Mouse (Mus musculus): ENCODE data around the gene Nab1. TPM values are rescaled to one million over a fixed set of nuclear protein-coding genes. Genes with fewer than 3 reads are reported as not detected.
A peak's percentile ranks its signal among the peaks of the same experiment; 100 is the strongest.

Nab1 gene
- polyA plus RNA-seq, 1 experiment from 2014 or later: 15.9 TPM

- 45% methylated on average over 1 of the region's 1 CpGs for WGBS
Observed at GRCm38 (mm10) chr1:52430116-52430515, 70.4 kb downstream of the Nab1 start.

DNA sequence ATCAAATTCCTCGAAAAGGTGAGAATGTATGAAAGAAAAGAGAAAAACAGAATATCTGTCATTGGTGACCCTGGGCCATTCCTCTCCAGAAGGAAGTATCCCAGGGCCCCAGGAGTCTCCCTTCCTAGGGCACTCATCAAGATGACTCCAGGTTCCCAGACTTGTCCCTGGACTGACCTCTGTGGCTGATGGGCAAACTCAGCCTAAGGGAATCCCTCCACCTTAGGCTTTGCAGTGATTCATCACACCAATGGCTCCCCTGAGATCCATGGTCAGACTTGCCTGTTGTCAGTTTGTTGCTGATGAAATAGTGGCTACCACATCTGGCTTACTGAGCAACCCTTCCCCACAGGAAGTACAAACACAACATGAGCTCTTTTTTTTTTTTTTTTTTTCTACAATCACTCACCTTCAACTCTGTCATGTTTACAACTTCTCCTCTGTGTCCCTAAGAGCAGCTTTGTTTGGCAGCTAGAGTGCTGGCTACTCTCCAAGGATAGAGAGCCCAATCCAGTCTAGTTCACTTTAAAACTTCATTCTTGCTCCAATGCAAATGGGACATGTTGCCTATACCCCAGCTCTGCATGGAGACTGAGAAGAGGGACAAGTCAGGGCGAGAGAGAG lies 72.5 kb downstream of the Nab1 start:
- no peak overlapping the region for H3K4me3 ChIP-seq (ENCODE audit: low read length)
- ATAC-seq (replicated peaks; ENCODE audit: extremely low read depth, insufficient read depth, low FRiP score): no peak; the same call in 1 of the 2 replicates
- H3K4me1 ChIP-seq (ENCODE audit: control insufficient read depth, insufficient read depth, low read length): no peaks in the 10 kb centered on the region
- no peaks in the 10 kb centered on the region for H3K36me3 ChIP-seq (ENCODE audit: control insufficient read depth, insufficient read depth)
- no peak overlapping the region for H3K4me2 ChIP-seq (ENCODE audit: low read depth, low read length)
- H3K9ac ChIP-seq (ENCODE audit: low read length): no peak overlapping the region
- no peak overlapping the region for H3K27ac ChIP-seq (ENCODE audit: low read length)
- no peaks in the 10 kb centered on the region for H3K27me3 ChIP-seq (ENCODE audit: control insufficient read depth, insufficient read depth, low read length)
- H3K9me3 ChIP-seq (replicated peaks; ENCODE audit: control insufficient read depth, low read length): no peaks in the 10 kb centered on the region
- 58% methylated on average over 2 of the region's 2 CpGs for WGBS

More at GRCm38 (mm10) chr1:52430116-52430515, 70.4 kb downstream of the Nab1 start:
- Histone ChIP-seq H3K4me2 (ENCODE audit: low read depth, low read length) (no peak overlapping the region), H3K27ac (ENCODE audit: low read length) (no peak overlapping the region), H3K4me3 (ENCODE audit: low read length) (no peak overlapping the region), H3K9ac (ENCODE audit: low read length) (no peak overlapping the region), H3K27me3 (ENCODE audit: control insufficient read depth, insufficient read depth, low read length) (no peaks in the 10 kb centered on the region), H3K4me1 (ENCODE audit: control insufficient read depth, insufficient read depth, low read length) (no peaks in the 10 kb centered on the region), H3K9me3 (replicated peaks; ENCODE audit: control insufficient read depth, low read length) (no peaks in the 10 kb centered on the region), H3K36me3 (ENCODE audit: control insufficient read depth, insufficient read depth) (no peaks in the 10 kb centered on the region)
- ATAC-seq (replicated peaks; ENCODE audit: extremely low read depth, insufficient read depth, low FRiP score): no peak

DNA sequence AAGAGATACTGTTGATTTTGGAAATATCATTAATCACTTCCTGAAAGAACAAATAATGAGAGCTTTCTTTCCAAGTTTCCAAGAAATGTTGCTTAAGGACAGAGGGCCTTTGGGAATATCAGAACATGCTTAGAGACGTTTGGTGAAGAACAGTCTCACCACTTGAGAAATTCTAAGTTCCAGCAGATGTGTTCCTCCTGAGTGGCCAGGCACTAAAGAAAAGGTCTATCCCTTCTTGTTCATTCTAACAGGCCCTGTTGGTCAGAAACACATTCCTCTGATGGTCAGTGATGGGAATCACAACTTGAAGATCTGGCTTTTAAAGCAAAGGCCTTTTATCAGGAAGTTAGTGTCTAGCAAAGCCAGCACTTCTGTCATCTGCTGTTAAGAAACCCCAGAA lies 76.6 kb downstream of the Nab1 start:
- no peak overlapping the region for H3K4me3 ChIP-seq (ENCODE audit: low read length)
- ATAC-seq (replicated peaks; ENCODE audit: extremely low read depth, insufficient read depth, low FRiP score): no peak
- WGBS: 44% methylated on average over 1 of the region's 1 CpGs
- H3K27me3 ChIP-seq (ENCODE audit: control insufficient read depth, insufficient read depth, low read length): no peaks in the 10 kb centered on the region
- H3K9me3 ChIP-seq (replicated peaks; ENCODE audit: control insufficient read depth, low read length): no peaks in the 10 kb centered on the region
- H3K9ac ChIP-seq (ENCODE audit: low read length): no peak overlapping the region
- H3K27ac ChIP-seq (ENCODE audit: low read length): no peak overlapping the region
- no peak overlapping the region for H3K4me2 ChIP-seq (ENCODE audit: low read depth, low read length)
- no peaks in the 10 kb centered on the region for H3K36me3 ChIP-seq (ENCODE audit: control insufficient read depth, insufficient read depth)
- peaks cover 10% of the 10 kb centered on the region for H3K4me1 ChIP-seq (ENCODE audit: control insufficient read depth, insufficient read depth, low read length)

GRCm38 (mm10) chr1:52423057-52423456 lies 77.4 kb downstream of the Nab1 start:
- H3K9me3 ChIP-seq (replicated peaks; ENCODE audit: control insufficient read depth, low read length): no peaks in the 10 kb centered on the region
- H3K4me1 ChIP-seq (ENCODE audit: control insufficient read depth, insufficient read depth, low read length): peaks cover 10% of the 10 kb centered on the region
- no peaks in the 10 kb centered on the region for H3K27me3 ChIP-seq (ENCODE audit: control insufficient read depth, insufficient read depth, low read length)
- H3K36me3 ChIP-seq (ENCODE audit: control insufficient read depth, insufficient read depth): no peaks in the 10 kb centered on the region
- H3K9ac ChIP-seq (ENCODE audit: low read length): no peak overlapping the region
- 90% methylated on average over 2 of the region's 2 CpGs for WGBS
- H3K4me3 ChIP-seq (ENCODE audit: low read length): no peak overlapping the region
- H3K4me2 ChIP-seq (ENCODE audit: low read depth, low read length): no peak overlapping the region
- ATAC-seq (replicated peaks; ENCODE audit: extremely low read depth, insufficient read depth, low FRiP score): no peak
- no peak overlapping the region for H3K27ac ChIP-seq (ENCODE audit: low read length)

DNA sequence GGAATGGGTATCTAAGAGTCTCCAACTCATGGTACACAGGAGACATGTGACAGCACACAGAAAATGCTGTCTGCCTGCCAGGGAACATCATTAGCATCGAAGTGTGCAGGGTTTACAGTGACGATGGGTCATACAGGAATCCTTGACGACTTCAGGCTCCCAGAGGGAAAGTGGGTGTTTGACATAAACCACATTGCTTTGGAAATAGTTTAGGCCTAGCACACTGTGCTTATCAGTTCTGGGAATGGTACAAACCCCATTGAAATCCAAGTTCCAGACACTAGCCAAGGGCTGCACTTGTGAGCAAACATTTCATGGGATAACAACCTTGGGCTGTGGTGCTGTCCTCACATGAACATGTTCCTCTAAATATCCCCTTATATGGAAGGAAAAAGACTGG lies 78.3 kb downstream of the Nab1 start:
- Histone ChIP-seq H3K4me2 (ENCODE audit: low read depth, low read length) (no peak overlapping the region), H3K4me3 (ENCODE audit: low read length) (no peak overlapping the region), H3K36me3 (ENCODE audit: control insufficient read depth, insufficient read depth) (no peaks in the 10 kb centered on the region), H3K27me3 (ENCODE audit: control insufficient read depth, insufficient read depth, low read length) (no peaks in the 10 kb centered on the region), H3K4me1 (ENCODE audit: control insufficient read depth, insufficient read depth, low read length) (peaks cover 10% of the 10 kb centered on the region), H3K27ac (ENCODE audit: low read length) (peak overlapping the region; percentile 64), H3K9me3 (replicated peaks; ENCODE audit: control insufficient read depth, low read length) (no peaks in the 10 kb centered on the region), H3K9ac (ENCODE audit: low read length) (no peak overlapping the region)
- peak; percentile 83 for ATAC-seq (replicated peaks; ENCODE audit: extremely low read depth, insufficient read depth, low FRiP score)
- 18% methylated on average over 3 of the region's 3 CpGs for WGBS

- no peaks in the 10 kb centered on the region for H3K36me3 ChIP-seq (ENCODE audit: control insufficient read depth, insufficient read depth)
- peak overlapping the region; percentile 64 for H3K27ac ChIP-seq (ENCODE audit: low read length)
- peak; percentile 6; the same call in 1 of the 2 replicates for ATAC-seq (replicated peaks; ENCODE audit: extremely low read depth, insufficient read depth, low FRiP score)
- H3K9ac ChIP-seq (ENCODE audit: low read length): no peak overlapping the region
- H3K9me3 ChIP-seq (replicated peaks; ENCODE audit: control insufficient read depth, low read length): no peaks in the 10 kb centered on the region
- no peaks in the 10 kb centered on the region for H3K27me3 ChIP-seq (ENCODE audit: control insufficient read depth, insufficient read depth, low read length)
- H3K4me3 ChIP-seq (ENCODE audit: low read length): no peak overlapping the region
- H3K4me2 ChIP-seq (ENCODE audit: low read depth, low read length): no peak overlapping the region
- H3K4me1 ChIP-seq (ENCODE audit: control insufficient read depth, insufficient read depth, low read length): peaks cover 10% of the 10 kb centered on the region
Observed at GRCm38 (mm10) chr1:52421623-52422022, 78.9 kb downstream of the Nab1 start.

GRCm38 (mm10) chr1:52419088-52419819 lies 81.2 kb downstream of the Nab1 start:
- no peaks in the 10 kb centered on the region for H3K9me3 ChIP-seq (replicated peaks; ENCODE audit: control insufficient read depth, low read length)
- no peak overlapping the region for H3K4me2 ChIP-seq (ENCODE audit: low read depth, low read length)
- no peak overlapping the region for H3K4me3 ChIP-seq (ENCODE audit: low read length)
- no peaks in the 10 kb centered on the region for H3K27me3 ChIP-seq (ENCODE audit: control insufficient read depth, insufficient read depth, low read length)
- no peak overlapping the region for H3K27ac ChIP-seq (ENCODE audit: low read length)
- no peak overlapping the region for H3K9ac ChIP-seq (ENCODE audit: low read length)
- H3K36me3 ChIP-seq (ENCODE audit: control insufficient read depth, insufficient read depth): no peaks in the 10 kb centered on the region
- ATAC-seq (replicated peaks; ENCODE audit: extremely low read depth, insufficient read depth, low FRiP score): no peak
- H3K4me1 ChIP-seq (ENCODE audit: control insufficient read depth, insufficient read depth, low read length): peaks cover 10% of the 10 kb centered on the region
- 77% methylated on average over 7 of the region's 7 CpGs for WGBS

Other genes starting within 250 kb of the Nab1 start
- 4.7 and 5.7 TPM in 2 replicates for gene Nemp2, start 130.0 kb upstream of the Nab1 start, polyA plus RNA-seq (2015; fragmentation: Nextera tagmentation; extraction: Ambion mirVana)
- 3.1 TPM in 2 replicates for gene Mfsd6, start 226.8 kb upstream of the Nab1 start, polyA plus RNA-seq (2015; fragmentation: Nextera tagmentation; extraction: Ambion mirVana)

Data from heart, embryonic 16.5 days (tissue).